Mouse (Mus musculus) B cell, adult 62 days (primary cell): ENCODE measurements around the gene Tmem115. TPM values are rescaled to one million over a fixed set of nuclear protein-coding genes. Genes with fewer than 3 reads are reported as not detected.

Source experiments
- total RNA-seq: library from RNA; stranded (reverse); gene quantifications from 4 replicates; pipeline ENCODE4 v1.2.4, GENCODE M21; 2023

Tmem115 gene
- 19.8 to 26.6 TPM (median 22.1 TPM) in 4 replicates for total RNA-seq

GRCm38 (mm10) chr9:107533791-107534407 lies at the start of gene Tmem115:
TSS of gene Tmem115 (plus strand) at chr9:107533945.

GRCm38 (mm10) chr9:107541474-107542351 lies 8.0 kb downstream of the Tmem115 start, which contains the start of the genes Cyb561d2 and Nprl2:
TSS of gene Cyb561d2 (minus strand) at chr9:107542193.
TSS of gene Nprl2 (plus strand) at chr9:107542226.

GRCm38 (mm10) chr9:107547026-107547425 lies 13.3 kb downstream of the Tmem115 start, which contains the start of gene Zmynd10:
TSS of gene Zmynd10 (plus strand) at chr9:107547298.

GRCm38 (mm10) chr9:107551117-107551889 lies 17.6 kb downstream of the Tmem115 start, which contains the start of gene Rassf1:
TSS of gene Rassf1 (plus strand) at chr9:107551555.

GRCm38 (mm10) chr9:107563029-107563581 lies 29.4 kb downstream of the Tmem115 start, which contains the start of gene Tusc2:
TSS of gene Tusc2 (plus strand) at chr9:107563255.

DNA sequence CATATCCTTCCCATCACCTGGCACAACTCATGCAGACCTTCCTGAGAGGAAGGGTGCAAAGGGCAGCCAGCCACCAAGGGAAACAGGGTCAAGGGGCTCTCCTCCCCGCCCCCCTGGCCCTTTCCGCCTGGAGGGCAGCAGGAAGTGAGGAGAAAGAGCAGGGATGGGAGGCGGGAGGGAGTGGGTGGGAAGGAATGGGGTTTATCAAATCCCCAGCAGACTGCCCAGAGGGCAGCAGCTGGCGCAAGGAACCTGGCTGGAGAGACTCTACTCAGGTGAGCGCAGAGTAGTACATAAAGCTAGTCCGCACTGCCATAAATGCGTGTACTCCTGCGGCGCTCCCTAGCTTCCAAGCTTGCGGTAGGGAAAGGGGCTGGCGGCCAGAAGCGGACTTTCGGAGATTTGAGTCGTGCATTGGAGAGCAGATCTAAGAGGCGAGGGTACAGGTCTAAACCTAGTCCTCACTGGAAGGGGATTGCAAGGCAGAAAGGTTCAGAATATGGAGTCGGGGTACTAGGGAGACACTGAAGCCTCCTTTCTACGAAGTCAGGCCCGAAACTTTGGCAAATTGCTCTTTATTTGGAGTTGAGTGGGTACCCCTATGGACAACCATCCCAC lies 34.1 kb downstream of the Tmem115 start, which contains the start of gene Hyal2:
Gene Hyal2 (plus strand): TSS at position 244 of the 618 bp plus-strand sequence.

DNA sequence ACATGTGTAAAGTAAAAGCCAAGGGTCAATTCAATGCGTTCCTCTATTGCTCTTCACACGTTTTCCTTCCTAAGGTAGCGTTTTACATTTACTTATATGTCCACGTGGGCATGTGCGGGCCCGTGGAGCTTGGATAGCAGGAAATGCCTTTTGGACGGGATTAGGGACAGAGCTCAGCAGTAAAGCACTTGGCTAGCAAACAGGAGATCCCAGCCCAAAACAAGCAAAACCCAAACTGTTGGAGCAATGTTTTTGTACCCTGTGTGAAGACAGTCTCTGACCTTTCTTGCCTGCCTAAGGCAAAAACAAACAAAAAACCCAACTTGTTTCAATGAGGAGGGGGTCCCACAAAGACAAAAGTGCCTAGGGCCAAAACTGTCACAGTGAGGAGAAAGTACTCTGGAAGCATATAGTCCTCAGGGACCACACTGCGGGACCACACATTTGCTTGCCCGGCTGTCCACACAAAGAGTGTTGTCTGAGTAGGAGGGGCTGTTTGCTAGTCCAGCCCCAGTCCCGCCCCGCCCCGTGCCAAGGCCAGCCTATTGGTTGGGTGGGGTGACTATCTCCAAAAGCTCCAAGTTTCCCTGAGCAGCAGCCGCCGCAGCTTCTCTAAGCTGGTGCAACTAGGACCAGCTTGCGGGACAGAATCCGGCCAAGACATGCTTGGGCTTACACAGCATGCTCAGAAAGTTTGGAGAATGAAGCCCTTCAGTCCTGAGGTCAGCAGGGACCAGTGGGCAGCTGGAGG lies 42.8 kb downstream of the Tmem115 start, which contains the start of gene Hyal1:
Gene Hyal1 (plus strand): TSS at position 571 of the 751 bp plus-strand sequence.

GRCm38 (mm10) chr9:107578587-107578986 lies 44.8 kb downstream of the Tmem115 start, which contains the start of gene Naa80:
TSS of gene Naa80 (plus strand) at chr9:107578887.

DNA sequence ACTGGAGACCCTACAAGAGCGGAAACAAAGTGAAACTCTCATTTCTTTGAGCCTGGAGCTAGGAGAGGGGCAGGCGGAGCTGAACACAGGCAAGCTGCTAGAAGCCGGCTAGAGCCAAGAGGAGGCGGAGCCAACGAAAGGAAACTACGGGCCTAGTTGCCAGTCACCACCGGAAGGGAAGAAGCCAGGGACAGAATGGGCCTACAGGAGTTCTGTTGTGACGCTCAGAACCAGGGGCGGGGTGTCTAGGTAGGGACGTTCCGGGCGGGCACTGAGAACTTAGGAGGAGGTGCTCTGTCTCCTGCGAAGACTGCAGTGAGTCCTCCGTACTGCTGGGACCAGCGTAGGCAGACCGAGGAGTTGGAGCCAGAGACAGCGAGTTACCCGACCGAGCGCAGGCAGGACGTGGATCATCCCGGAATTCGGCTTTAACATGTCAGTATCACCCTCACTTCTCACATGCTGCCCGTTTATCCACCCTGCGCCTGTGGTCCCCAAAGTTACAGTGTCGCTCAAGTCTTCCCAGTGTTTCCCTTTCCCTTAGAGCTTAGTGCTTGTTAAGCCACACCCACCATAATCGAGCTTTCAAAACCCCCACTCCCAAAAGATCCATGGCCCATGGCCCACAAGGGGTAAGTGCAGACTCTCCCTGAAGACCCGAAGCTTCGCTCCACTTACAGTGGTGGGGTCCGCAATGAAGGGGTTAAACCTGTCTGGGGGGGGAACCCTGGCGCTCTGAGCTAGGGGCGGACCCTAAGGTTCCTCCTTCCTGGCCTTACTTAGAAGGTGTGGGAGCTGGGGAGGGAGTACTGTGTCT lies 47.0 kb downstream of the Tmem115 start, which contains the start of gene Hyal3:
Gene Hyal3 (plus strand): TSS at position 318 of the 817 bp plus-strand sequence.

DNA sequence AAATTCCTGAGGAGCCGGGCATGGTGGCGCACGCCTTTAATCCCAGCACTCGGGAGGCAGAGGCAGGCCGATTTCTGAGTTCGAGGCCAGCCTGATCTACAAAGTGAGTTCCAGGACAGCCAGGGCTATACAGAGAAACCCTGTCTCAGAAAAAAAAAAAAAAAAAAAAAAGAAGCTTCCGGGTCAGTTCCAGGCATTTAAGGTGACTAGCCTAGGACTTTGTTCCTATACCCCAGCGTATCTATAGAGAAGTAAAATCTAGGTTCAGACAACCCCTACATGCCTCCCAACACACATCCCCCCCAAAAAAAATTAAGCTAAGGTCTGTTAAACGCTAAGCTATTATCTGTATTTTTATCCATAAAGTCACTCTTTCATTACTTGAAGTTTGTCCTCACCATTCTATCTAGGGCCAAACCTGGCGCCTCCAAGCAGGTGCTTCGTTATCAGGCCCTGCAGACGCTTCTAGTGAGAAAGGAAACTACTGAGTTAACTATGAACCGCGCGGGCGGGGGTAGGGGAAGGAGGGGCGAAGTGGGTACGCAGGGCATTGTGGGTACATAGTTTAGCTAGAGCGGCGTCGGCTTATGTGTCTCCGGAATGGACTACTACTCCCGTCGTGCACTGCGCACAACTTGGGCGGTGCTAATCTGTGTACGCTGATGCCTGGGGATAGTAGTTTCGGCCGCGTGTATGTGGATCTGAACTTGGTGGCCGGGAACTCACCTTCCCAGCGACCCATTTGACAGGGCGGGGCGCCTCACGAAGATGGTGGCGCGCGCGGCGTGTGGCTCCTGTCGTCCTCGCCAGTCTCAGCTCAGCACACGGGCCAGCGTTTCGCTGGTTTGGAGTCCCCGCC lies 53.5 kb downstream of the Tmem115 start, which contains the start of gene Ifrd2:
Gene Ifrd2 (plus strand): TSS at position 669 of the 859 bp plus-strand sequence.

Other genes with a start within 250 kb of the Tmem115 start
- gene Mapkapk3, start 244.1 kb upstream of the Tmem115 start, total RNA-seq = 25.5 to 31.7 TPM (median 26.3 TPM) in 4 replicates
- 0.66 to 2.1 TPM (median 0.95 TPM) in 4 replicates for gene Cish, start 237.9 kb upstream of the Tmem115 start, total RNA-seq
- gene Hemk1, start 195.6 kb upstream of the Tmem115 start, total RNA-seq = 10.8 to 17.7 TPM (median 14.9 TPM) in 4 replicates
- gene 6430571L13Rik, start 193.3 kb upstream of the Tmem115 start, total RNA-seq = 0.29 to 1.5 TPM (median 0.60 TPM) in 4 replicates
- 1.4 to 1.8 TPM (median 1.6 TPM) in 4 replicates for gene Cacna2d2, start 134.3 kb upstream of the Tmem115 start, total RNA-seq
- 10.3 to 16.0 TPM (median 14.3 TPM) in 4 replicates for gene Cyb561d2, start 8.2 kb downstream of the Tmem115 start, total RNA-seq
- gene Nprl2, start 8.3 kb downstream of the Tmem115 start, total RNA-seq = 19.0 to 32.3 TPM (median 21.9 TPM) in 4 replicates
- gene Zmynd10, start 13.4 kb downstream of the Tmem115 start, total RNA-seq = 0.43 TPM in 1 of 4 replicates, not detected in the others
- 61.6 to 76.5 TPM (median 70.1 TPM) in 4 replicates for gene Rassf1, start 17.6 kb downstream of the Tmem115 start, total RNA-seq
- 17.9 to 29.2 TPM (median 20.7 TPM) in 4 replicates for gene Tusc2, start 29.3 kb downstream of the Tmem115 start, total RNA-seq
- gene Hyal2, start 34.0 kb downstream of the Tmem115 start, total RNA-seq = 2.1 to 7.1 TPM (median 4.7 TPM) in 4 replicates
- gene Hyal1, start 43.0 kb downstream of the Tmem115 start, total RNA-seq = 3.0 to 4.0 TPM (median 3.7 TPM) in 4 replicates
- 9.0 to 13.7 TPM (median 10.8 TPM) in 4 replicates for gene Naa80, start 44.9 kb downstream of the Tmem115 start, total RNA-seq
- 1.6 to 2.9 TPM (median 2.3 TPM) in 4 replicates for gene Hyal3, start 46.9 kb downstream of the Tmem115 start, total RNA-seq
- gene Ifrd2, start 53.7 kb downstream of the Tmem115 start, total RNA-seq = 20.1 to 26.5 TPM (median 22.5 TPM) in 4 replicates
- 0.27 to 0.94 TPM (median 0.52 TPM) in 4 replicates for gene Sema3b, start 75.3 kb downstream of the Tmem115 start, total RNA-seq
- 568 to 620 TPM (median 596 TPM) in 4 replicates for gene Gnai2, start 101.4 kb downstream of the Tmem115 start, total RNA-seq
- gene Slc38a3, start 135.6 kb downstream of the Tmem115 start, total RNA-seq = not detected in 4 replicates
- 1.3 TPM in 2 of 4 replicates, not detected in the others for gene Gnat1, start 145.8 kb downstream of the Tmem115 start, total RNA-seq
- 0.25 to 0.69 TPM (median 0.57 TPM) in 3 of 4 replicates, not detected in the other for gene Sema3f, start 176.5 kb downstream of the Tmem115 start, total RNA-seq
- gene Rbm5, start 237.1 kb downstream of the Tmem115 start, total RNA-seq = 283 to 337 TPM (median 297 TPM) in 4 replicates